Mouse (Mus musculus): Measurements from ENCODE around the gene Ascl1. TPM values are rescaled to one million over a fixed set of nuclear protein-coding genes. Genes with fewer than 3 reads are reported as not detected.

The Ascl1 gene
- polyA plus RNA-seq, 1 experiment: not detected

GRCm38 (mm10) chr10:87489246-87490009, 4.0 kb downstream of the Ascl1 start:
- TF ChIP-seq POLR2A (IDR thresholded peaks at IDR 0.05; ENCODE audit: insufficient read depth, low read length): no peak
- TF ChIP-seq CTCF (IDR thresholded peaks at IDR 0.05; ENCODE audit: low read depth, low read length): no peak
- no peak for TF ChIP-seq EP300 (IDR thresholded peaks at IDR 0.05; ENCODE audit: insufficient read depth, low read depth, low read length)
- Histone ChIP-seq H3K4me3 (ENCODE audit: low read depth, low read length) (no peak overlapping the region), H3K27ac (ENCODE audit: insufficient read depth, low read length) (no peak overlapping the region), H3K9ac (ENCODE audit: low read depth, poor library complexity, severe bottlenecking) (no peak overlapping the region), H3K36me3 (ENCODE audit: control insufficient read depth, insufficient read depth, low read length, poor library complexity, severe bottlenecking) (no peaks in the 10 kb centered on the region), H3K9me3 (replicated peaks; ENCODE audit: control insufficient read depth, insufficient read depth, low read length, poor library complexity, severe bottlenecking) (no peaks in the 10 kb centered on the region), H3K4me1 (ENCODE audit: control insufficient read depth, insufficient read depth, low read length) (no peaks in the 10 kb centered on the region), H3K27me3 (ENCODE audit: control insufficient read depth, insufficient read depth, low read length, poor library complexity, severe bottlenecking) (peaks cover 6% of the 10 kb centered on the region)

- no peak for TF ChIP-seq CTCF (IDR thresholded peaks at IDR 0.05; ENCODE audit: low read depth, low read length)
- TF ChIP-seq EP300 (IDR thresholded peaks at IDR 0.05; ENCODE audit: insufficient read depth, low read depth, low read length): no peak
- TF ChIP-seq POLR2A (IDR thresholded peaks at IDR 0.05; ENCODE audit: insufficient read depth, low read length): no peak
- Histone ChIP-seq H3K9me3 (replicated peaks; ENCODE audit: control insufficient read depth, insufficient read depth, low read length, poor library complexity, severe bottlenecking) (no peaks in the 10 kb centered on the region), H3K36me3 (ENCODE audit: control insufficient read depth, insufficient read depth, low read length, poor library complexity, severe bottlenecking) (no peaks in the 10 kb centered on the region), H3K4me1 (ENCODE audit: control insufficient read depth, insufficient read depth, low read length) (no peaks in the 10 kb centered on the region), H3K4me3 (ENCODE audit: low read depth, low read length) (no peak overlapping the region), H3K9ac (ENCODE audit: low read depth, poor library complexity, severe bottlenecking) (no peak overlapping the region), H3K27me3 (ENCODE audit: control insufficient read depth, insufficient read depth, low read length, poor library complexity, severe bottlenecking) (peaks cover 4% of the 10 kb centered on the region), H3K27ac (ENCODE audit: insufficient read depth, low read length) (no peak overlapping the region)
These were observed 4.9 kb downstream of the Ascl1 start for GRCm38 (mm10) chr10:87488429-87489145.

DNA sequence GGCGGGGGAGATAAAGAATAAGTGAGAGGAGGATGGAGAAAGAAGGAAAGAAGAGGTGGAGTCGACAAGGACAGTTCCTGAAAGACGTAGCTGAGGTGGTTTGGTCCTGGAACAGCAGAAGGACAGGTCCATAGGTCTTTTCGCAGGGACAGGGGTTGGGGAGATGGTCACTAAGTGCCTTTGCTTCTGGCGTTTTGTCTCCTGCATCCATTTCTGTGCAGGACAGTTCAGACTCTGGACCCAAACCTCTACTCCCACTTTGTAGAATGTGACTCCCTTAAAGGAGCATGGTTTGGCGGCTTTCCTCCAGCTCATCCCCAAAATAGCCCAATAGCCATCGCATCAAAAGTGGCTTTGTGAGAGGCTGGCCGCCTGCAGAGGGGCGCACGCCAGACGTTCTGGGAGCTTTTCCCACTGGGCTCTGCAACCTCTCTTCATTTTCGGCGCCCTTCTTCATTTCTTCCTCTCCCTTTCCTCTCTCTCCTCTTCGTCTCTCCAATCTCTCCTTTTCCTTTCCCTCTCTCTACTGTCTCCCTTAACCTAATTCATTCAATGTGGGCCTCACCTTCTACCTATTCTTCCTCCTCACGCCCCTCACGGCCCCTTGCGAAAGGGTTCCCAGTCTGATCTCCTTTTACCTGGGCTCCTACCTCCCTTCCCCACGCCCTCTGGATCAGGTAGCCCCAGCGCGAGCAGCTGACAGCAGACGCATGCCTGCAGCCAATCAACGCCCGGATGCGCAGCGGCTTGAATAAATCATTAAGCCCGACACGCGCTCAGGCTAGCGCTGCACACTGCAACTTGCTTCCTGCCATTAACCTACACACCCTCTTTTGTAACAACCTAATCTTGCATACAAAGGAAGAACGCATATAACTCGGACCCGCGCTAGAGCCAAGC, 7.5 kb downstream of the Ascl1 start:
- peak overlapping the region; percentile 34; the same call in 1 of the 2 replicates for H3K4me3 ChIP-seq (ENCODE audit: low read depth, low read length)
- no peaks in the 10 kb centered on the region for H3K9me3 ChIP-seq (replicated peaks; ENCODE audit: control insufficient read depth, insufficient read depth, low read length, poor library complexity, severe bottlenecking)
- H3K27me3 ChIP-seq (ENCODE audit: control insufficient read depth, insufficient read depth, low read length, poor library complexity, severe bottlenecking): peaks cover 4% of the 10 kb centered on the region
- H3K4me1 ChIP-seq (ENCODE audit: control insufficient read depth, insufficient read depth, low read length): no peaks in the 10 kb centered on the region
- H3K27ac ChIP-seq (ENCODE audit: insufficient read depth, low read length): no peak overlapping the region
- TF ChIP-seq POLR2A (IDR thresholded peaks at IDR 0.05; ENCODE audit: insufficient read depth, low read length) (no peak), CTCF (IDR thresholded peaks at IDR 0.05; ENCODE audit: low read depth, low read length) (no peak), EP300 (IDR thresholded peaks at IDR 0.05; ENCODE audit: insufficient read depth, low read depth, low read length) (no peak)
- no peak overlapping the region for H3K9ac ChIP-seq (ENCODE audit: low read depth, poor library complexity, severe bottlenecking)
- no peaks in the 10 kb centered on the region for H3K36me3 ChIP-seq (ENCODE audit: control insufficient read depth, insufficient read depth, low read length, poor library complexity, severe bottlenecking)

- Histone ChIP-seq H3K27ac (ENCODE audit: insufficient read depth, low read length) (no peak overlapping the region), H3K4me1 (ENCODE audit: control insufficient read depth, insufficient read depth, low read length) (no peaks in the 10 kb centered on the region), H3K9me3 (replicated peaks; ENCODE audit: control insufficient read depth, insufficient read depth, low read length, poor library complexity, severe bottlenecking) (no peaks in the 10 kb centered on the region), H3K4me3 (ENCODE audit: low read depth, low read length) (no peak overlapping the region), H3K36me3 (ENCODE audit: control insufficient read depth, insufficient read depth, low read length, poor library complexity, severe bottlenecking) (no peaks in the 10 kb centered on the region), H3K27me3 (ENCODE audit: control insufficient read depth, insufficient read depth, low read length, poor library complexity, severe bottlenecking) (peaks cover 4% of the 10 kb centered on the region), H3K9ac (ENCODE audit: low read depth, poor library complexity, severe bottlenecking) (no peak overlapping the region)
- TF ChIP-seq POLR2A (IDR thresholded peaks at IDR 0.05; ENCODE audit: insufficient read depth, low read length) (no peak), EP300 (IDR thresholded peaks at IDR 0.05; ENCODE audit: insufficient read depth, low read depth, low read length) (no peak), CTCF (IDR thresholded peaks at IDR 0.05; ENCODE audit: low read depth, low read length) (no peak)
These were observed 8.4 kb downstream of the Ascl1 start for GRCm38 (mm10) chr10:87484831-87485720.

DNA sequence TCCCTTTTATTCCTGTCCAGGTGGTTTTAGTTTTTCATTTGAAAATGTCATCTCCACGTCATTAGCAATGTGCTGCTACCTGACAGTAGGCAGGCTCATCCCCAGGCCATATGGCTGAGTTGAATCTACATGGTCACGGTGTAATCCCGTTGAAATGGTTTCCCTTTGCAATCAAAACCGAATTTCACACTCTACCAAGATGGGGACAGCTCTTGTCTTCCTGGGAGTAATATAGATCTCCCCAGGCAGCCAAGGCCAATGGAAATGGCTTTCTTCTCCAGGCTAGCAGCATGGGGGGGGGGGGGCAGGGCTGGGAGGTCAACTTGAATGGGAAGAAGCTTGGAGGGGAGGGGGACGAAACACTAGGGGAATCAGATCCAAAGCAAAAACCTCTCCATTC, 15.6 kb downstream of the Ascl1 start:
- no peaks in the 10 kb centered on the region; the same call in 1 of the 2 replicates for H3K27me3 ChIP-seq (ENCODE audit: control insufficient read depth, insufficient read depth, low read length, poor library complexity, severe bottlenecking)
- no peak overlapping the region for H3K9ac ChIP-seq (ENCODE audit: low read depth, poor library complexity, severe bottlenecking)
- TF ChIP-seq CTCF (IDR thresholded peaks at IDR 0.05; ENCODE audit: low read depth, low read length): no peak
- no peak for TF ChIP-seq POLR2A (IDR thresholded peaks at IDR 0.05; ENCODE audit: insufficient read depth, low read length)
- TF ChIP-seq EP300 (IDR thresholded peaks at IDR 0.05; ENCODE audit: insufficient read depth, low read depth, low read length): no peak

More for the DNA sequence above, 15.6 kb downstream of the Ascl1 start:
- Histone ChIP-seq H3K27ac (ENCODE audit: insufficient read depth, low read length) (no peak overlapping the region), H3K4me3 (ENCODE audit: low read depth, low read length) (no peak overlapping the region), H3K9me3 (replicated peaks; ENCODE audit: control insufficient read depth, insufficient read depth, low read length, poor library complexity, severe bottlenecking) (no peaks in the 10 kb centered on the region), H3K4me1 (ENCODE audit: control insufficient read depth, insufficient read depth, low read length) (no peaks in the 10 kb centered on the region), H3K36me3 (ENCODE audit: control insufficient read depth, insufficient read depth, low read length, poor library complexity, severe bottlenecking) (no peaks in the 10 kb centered on the region)
